Mouse (Mus musculus) MEL (cell line): ENCODE results near the gene Hectd4. TPM values are rescaled to one million over a fixed set of nuclear protein-coding genes. Genes with fewer than 3 reads are reported as not detected.

Experiments used
- DNase-seq: peaks from one replicate; pipeline ENCODE4 v3.0.0; 2011; ENCODE audit warnings: low read depth, low spot score
- H3K27ac ChIP-seq: 2 replicates; pipeline ENCODE4 v1.5.1; 2012; ENCODE audit warnings: low read depth, mild to moderate bottlenecking, control low read depth, low read length, moderate library complexity; ENCODE audit not compliant: control insufficient read depth
- H3K27me3 ChIP-seq, 2 experiments: fragments of 150-350 bp in 1 of 2; sonication (generic) in 1 of 2; 2 replicates each; pipeline ENCODE4 v1.6.1; 2012; ENCODE audit warnings: low read length in 2 of 2, mild to moderate bottlenecking in 2 of 2, improper control_type of control experiment in 1 of 2, moderate library complexity in 1 of 2; ENCODE audit not compliant: insufficient read depth in 2 of 2, control insufficient read depth in 1 of 2
- H3K36me3 ChIP-seq, 2 experiments: 2 replicates each; pipeline ENCODE4 v1.6.1; 2012 to 2014; ENCODE audit warnings: low read length in 2 of 2, improper control_type of control experiment in 1 of 2, inconsistent platforms in 1 of 2, mild to moderate bottlenecking in 1 of 2; ENCODE audit not compliant: insufficient read depth in 2 of 2, control insufficient read depth in 1 of 2
- H3K4me1 ChIP-seq, 2 experiments: fragments of 150-350 bp in 1 of 2; sonication (generic) in 1 of 2; 2 replicates each; pipeline ENCODE4 v1.6.1; 2012; ENCODE audit warnings: low read length in 2 of 2, improper control_type of control experiment in 1 of 2, mild to moderate bottlenecking in 1 of 2; ENCODE audit not compliant: insufficient read depth in 2 of 2, control insufficient read depth in 1 of 2
- H3K4me3 ChIP-seq, 2 experiments: fragments of 150-350 bp in 1 of 2; sonication (generic) in 1 of 2; 2 replicates each; pipeline ENCODE4 v1.5.1; 2012; ENCODE audit warnings: low read depth in 2 of 2, low read length in 2 of 2, mild to moderate bottlenecking in 2 of 2, moderate library complexity in 2 of 2, control low read depth in 1 of 2, improper control_type of control experiment in 1 of 2; ENCODE audit not compliant: control insufficient read depth in 1 of 2, insufficient read depth in 1 of 2
- H3K79me2 ChIP-seq: 2 replicates; pipeline ENCODE4 v1.6.1; 2012; ENCODE audit warnings: mild to moderate bottlenecking, low read length, moderate library complexity; ENCODE audit not compliant: control insufficient read depth, poor library complexity, insufficient read depth
- H3K9ac ChIP-seq: 2 replicates; pipeline ENCODE4 v1.6.1; 2012; ENCODE audit warnings: low read depth, mild to moderate bottlenecking, control low read depth, low read length, moderate library complexity; ENCODE audit not compliant: control insufficient read depth, poor library complexity, severe bottlenecking
- H3K9me3 ChIP-seq: fragments of 150-350 bp; sonication (generic); replicated peaks from 2 replicates; pipeline ENCODE4 v1.6.1; 2012; ENCODE audit warnings: mild to moderate bottlenecking, low read length, improper control_type of control experiment, moderate library complexity; ENCODE audit not compliant: insufficient read depth
- BHLHE40 ChIP-seq: IDR thresholded peaks from 2 replicates; pipeline ENCODE4 v1.6.1; 2012; ENCODE audit warnings: low read depth, mild to moderate bottlenecking, inconsistent platforms, low read length, improper control_type of control experiment, borderline replicate concordance
- CHD1 ChIP-seq: IDR thresholded peaks from 2 replicates; pipeline ENCODE4 v1.6.1; 2012; ENCODE audit warnings: low read depth, mild to moderate bottlenecking, inconsistent platforms, low read length, improper control_type of control experiment
- CHD2 ChIP-seq: IDR thresholded peaks from 2 replicates; pipeline ENCODE4 v1.6.1; 2011; ENCODE audit warnings: low read length, improper control_type of control experiment
- CTCF ChIP-seq, 3 experiments: IDR thresholded peaks in 2 of 3; conservative IDR thresholded peaks in 1 of 3; 2 replicates each; pipeline ENCODE4 v1.5.1; 2011 to 2012; ENCODE audit warnings: low read length in 3 of 3, low read depth in 2 of 3, mild to moderate bottlenecking in 2 of 3, improper control_type of control experiment in 1 of 3, inconsistent platforms in 1 of 3, mixed read lengths in 1 of 3, moderate library complexity in 1 of 3; ENCODE audit not compliant: control insufficient read depth in 1 of 3, insufficient read depth in 1 of 3, poor library complexity in 1 of 3, severe bottlenecking in 1 of 3
- E2F4 ChIP-seq: IDR thresholded peaks from 2 replicates; pipeline ENCODE4 v1.6.1; 2011; ENCODE audit warnings: low read depth, low read length, improper control_type of control experiment, borderline replicate concordance
- ELF1 ChIP-seq: IDR thresholded peaks from 2 replicates; pipeline ENCODE4 v1.6.1; 2014; ENCODE audit warnings: low read depth, mild to moderate bottlenecking, inconsistent platforms, low read length, improper control_type of control experiment, moderate library complexity
- EP300 ChIP-seq, 2 experiments: IDR thresholded peaks; 2 replicates each; pipeline ENCODE4 v1.6.1; 2011; ENCODE audit warnings: improper control_type of control experiment in 2 of 2, low read length in 2 of 2, low read depth in 1 of 2, mild to moderate bottlenecking in 1 of 2
- ETS1 ChIP-seq: IDR thresholded peaks from 2 replicates; pipeline ENCODE4 v1.6.1; 2012; ENCODE audit warnings: low read depth, mild to moderate bottlenecking, inconsistent platforms, low read length, improper control_type of control experiment, moderate library complexity
- GABPA ChIP-seq: IDR thresholded peaks from 2 replicates; pipeline ENCODE4 v1.6.1; 2012; ENCODE audit warnings: low read depth, mild to moderate bottlenecking, inconsistent platforms, low read length, improper control_type of control experiment, moderate library complexity
- GATA1 ChIP-seq: IDR thresholded peaks from 2 replicates; pipeline ENCODE4 v1.6.1; 2011; ENCODE audit warnings: low read depth, low read length, improper control_type of control experiment
- HCFC1 ChIP-seq: IDR thresholded peaks from 2 replicates; pipeline ENCODE4 v1.6.1; 2012; ENCODE audit warnings: low read depth, mild to moderate bottlenecking, inconsistent platforms, low read length, improper control_type of control experiment, moderate library complexity
- JUND ChIP-seq: IDR thresholded peaks from 2 replicates; pipeline ENCODE4 v1.6.1; 2011; ENCODE audit warnings: low read depth, mild to moderate bottlenecking, improper control_type of control experiment, low read length
- KAT2A ChIP-seq: conservative IDR thresholded peaks from 2 replicates; pipeline ENCODE4 v1.6.1; 2012; ENCODE audit warnings: low read depth, low read length, improper control_type of control experiment, inconsistent platforms
- MAFK ChIP-seq: IDR thresholded peaks from 2 replicates; pipeline ENCODE4 v1.6.1; 2011; ENCODE audit warnings: low read depth, mild to moderate bottlenecking, low read length, improper control_type of control experiment, borderline replicate concordance
- MAX ChIP-seq: IDR thresholded peaks from 2 replicates; pipeline ENCODE4 v1.6.1; 2011; ENCODE audit warnings: low read length, improper control_type of control experiment
- MAZ ChIP-seq: IDR thresholded peaks from 2 replicates; pipeline ENCODE4 v1.6.1; 2012; ENCODE audit warnings: low read depth, mild to moderate bottlenecking, inconsistent platforms, low read length, improper control_type of control experiment
- MEF2A ChIP-seq: IDR thresholded peaks from 2 replicates; pipeline ENCODE4 v1.6.1; 2014; ENCODE audit warnings: low read depth, mild to moderate bottlenecking, inconsistent platforms, low read length, improper control_type of control experiment; ENCODE audit not compliant: poor library complexity, insufficient replicate concordance, severe bottlenecking; ENCODE audit errors: extremely low read depth
- MXI1 ChIP-seq: IDR thresholded peaks from 2 replicates; pipeline ENCODE4 v1.6.1; 2011; ENCODE audit warnings: mild to moderate bottlenecking, low read depth, low read length, improper control_type of control experiment
- MYB ChIP-seq: IDR thresholded peaks from 2 replicates; pipeline ENCODE4 v1.6.1; 2011; ENCODE audit warnings: mild to moderate bottlenecking, low read depth, low read length, improper control_type of control experiment
- MYC ChIP-seq: IDR thresholded peaks from 2 replicates; pipeline ENCODE4 v1.6.1; 2011; ENCODE audit warnings: low read depth, mild to moderate bottlenecking, low read length, improper control_type of control experiment, moderate library complexity
- NELFE ChIP-seq: IDR thresholded peaks from 2 replicates; pipeline ENCODE4 v1.6.1; 2011; ENCODE audit warnings: low read depth, low read length, improper control_type of control experiment
- NRF1 ChIP-seq: IDR thresholded peaks from 2 replicates; pipeline ENCODE4 v1.6.1; 2014; ENCODE audit warnings: low read depth, mild to moderate bottlenecking, inconsistent platforms, low read length, improper control_type of control experiment, moderate library complexity; ENCODE audit not compliant: poor library complexity, insufficient read depth, severe bottlenecking
- POLR2A ChIP-seq, 2 experiments: IDR thresholded peaks; 2 replicates each; pipeline ENCODE4 v1.6.1; 2011 to 2012; ENCODE audit warnings: low read length in 2 of 2, mild to moderate bottlenecking in 2 of 2, control low read depth in 1 of 2, improper control_type of control experiment in 1 of 2, low read depth in 1 of 2, moderate library complexity in 1 of 2; ENCODE audit not compliant: control insufficient read depth in 1 of 2, insufficient read depth in 1 of 2, poor library complexity in 1 of 2
- POLR2AphosphoS2 ChIP-seq: IDR thresholded peaks from 2 replicates; pipeline ENCODE4 v1.6.1; 2011; ENCODE audit warnings: low read length, improper control_type of control experiment
- POLR2AphosphoS5 ChIP-seq: IDR thresholded peaks from 2 replicates; pipeline ENCODE4 v1.6.1; 2012; ENCODE audit warnings: low read depth, borderline replicate concordance, mild to moderate bottlenecking, inconsistent platforms, low read length, moderate library complexity, mixed read lengths
- RAD21 ChIP-seq: IDR thresholded peaks from 2 replicates; pipeline ENCODE4 v1.6.1; 2011; ENCODE audit warnings: mild to moderate bottlenecking, low read depth, low read length, improper control_type of control experiment
- RCOR1 ChIP-seq: IDR thresholded peaks from 2 replicates; pipeline ENCODE4 v1.6.1; 2012; ENCODE audit warnings: low read depth, mild to moderate bottlenecking, inconsistent platforms, low read length, improper control_type of control experiment
- SIN3A ChIP-seq: IDR thresholded peaks from 2 replicates; pipeline ENCODE4 v1.6.1; 2012; ENCODE audit warnings: low read length, improper control_type of control experiment, inconsistent platforms
- SMC3 ChIP-seq: IDR thresholded peaks from 2 replicates; pipeline ENCODE4 v1.6.1; 2011; ENCODE audit warnings: low read depth, low read length, improper control_type of control experiment
- TAL1 ChIP-seq: IDR thresholded peaks from 2 replicates; pipeline ENCODE4 v1.6.1; 2012; ENCODE audit warnings: mild to moderate bottlenecking, inconsistent platforms, low read length, moderate library complexity, mixed read lengths
- TCF12 ChIP-seq: IDR thresholded peaks from 2 replicates; pipeline ENCODE4 v1.6.1; 2014; ENCODE audit warnings: low read depth, mild to moderate bottlenecking, inconsistent platforms, low read length, improper control_type of control experiment, moderate library complexity
- UBTF ChIP-seq: IDR thresholded peaks from 2 replicates; pipeline ENCODE4 v1.6.1; 2012; ENCODE audit warnings: low read depth, mild to moderate bottlenecking, inconsistent platforms, low read length, improper control_type of control experiment, moderate library complexity, borderline replicate concordance; ENCODE audit not compliant: insufficient read depth
- USF1 ChIP-seq: IDR thresholded peaks from 2 replicates; pipeline ENCODE4 v1.6.1; 2014; ENCODE audit warnings: low read depth, mild to moderate bottlenecking, inconsistent platforms, low read length, improper control_type of control experiment, moderate library complexity
- USF2 ChIP-seq, 2 experiments: IDR thresholded peaks; 2 replicates each; pipeline ENCODE4 v1.6.1; 2011 to 2012; ENCODE audit warnings: improper control_type of control experiment in 2 of 2, low read length in 2 of 2, borderline replicate concordance in 1 of 2, inconsistent platforms in 1 of 2, low read depth in 1 of 2, mild to moderate bottlenecking in 1 of 2; ENCODE audit not compliant: insufficient read depth in 1 of 2
- ZC3H11A ChIP-seq: IDR thresholded peaks from 2 replicates; pipeline ENCODE4 v1.6.1; 2012; ENCODE audit warnings: low read depth, mild to moderate bottlenecking, inconsistent platforms, low read length, improper control_type of control experiment
- ZKSCAN1 ChIP-seq: IDR thresholded peaks from 2 replicates; pipeline ENCODE4 v1.6.1; 2012; ENCODE audit warnings: low read depth, mild to moderate bottlenecking, inconsistent platforms, low read length, improper control_type of control experiment, moderate library complexity
- ZMIZ1 ChIP-seq: IDR thresholded peaks from 2 replicates; pipeline ENCODE4 v1.6.1; 2012; ENCODE audit warnings: low read depth, mild to moderate bottlenecking, inconsistent platforms, low read length, improper control_type of control experiment, moderate library complexity
- ZNF384 ChIP-seq: IDR thresholded peaks from 2 replicates; pipeline ENCODE4 v1.6.1; 2012; ENCODE audit warnings: low read depth, mild to moderate bottlenecking, inconsistent platforms, low read length, improper control_type of control experiment
- polyA plus RNA-seq, 2 experiments: library from polyadenylated mRNA; stranded (reverse) in 1 of 2; unstranded in 1 of 2; fragments of >175 nt in 1 of 2; fragments of >200 nt in 1 of 2; gene quantifications; 2 replicates each; pipeline versions ENCODE4 v1.2.1 to v1.2.4; 2012; ENCODE audit warnings: low replicate concordance in 2 of 2, low read depth in 1 of 2; ENCODE audit not compliant: insufficient read length in 2 of 2, insufficient read depth in 1 of 2, missing spikeins in 1 of 2
- total RNA-seq: library from RNA; depleted of rRNA; stranded (reverse); fragments of 300-350 nt; gene quantifications from 2 replicates; pipeline ENCODE4 v1.2.3, GENCODE M21; 2012

The Hectd4 gene
- total and polyA plus RNA-seq, 3 experiments: 7.0 to 10.8 TPM; not detected in 1

DNA sequence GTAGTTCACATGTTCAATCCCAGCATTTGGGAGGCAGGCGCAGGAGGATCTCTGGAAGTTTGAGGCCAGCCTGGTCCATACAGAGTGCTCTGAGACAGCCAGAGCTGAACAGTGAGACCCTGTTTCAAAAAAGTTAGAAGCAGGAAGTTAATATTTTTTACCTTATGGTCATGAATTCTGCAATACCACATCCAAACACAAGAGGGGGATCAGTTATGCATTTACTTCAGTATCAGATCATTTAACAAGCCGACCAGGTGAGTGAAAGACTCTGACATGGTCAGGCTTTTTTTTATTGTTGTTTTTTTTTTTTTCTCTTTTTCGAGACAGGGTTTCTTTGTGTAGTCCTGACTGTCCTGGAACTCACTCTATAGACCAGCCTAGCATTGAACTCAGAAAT, 18.3 kb upstream of the Hectd4 start:
- Histone ChIP-seq H3K4me1 (peaks cover 3 to 24% of the 10 kb centered on the region in 2 experiments; a peak in 3 of 4 replicates), H3K79me2 (peaks cover 23% of the 10 kb centered on the region), H3K27me3 (no peaks in the 10 kb centered on the region), H3K36me3 (peaks cover 4 to 19% of the 10 kb centered on the region in 2 experiments), H3K9me3 (no peaks in the 10 kb centered on the region), H3K4me3 (peak overlapping the region; percentile 36 to 49), H3K9ac (peak overlapping the region; percentile 72), H3K27ac (no peak overlapping the region)
- DNase-seq: peak; percentile 92
- no peak; the same call in 1 of the 2 replicates for TF ChIP-seq SIN3A
- TF ChIP-seq HCFC1: no peak
- TF ChIP-seq ELF1: peak; percentile 51; the same call in 1 of the 2 replicates
- no peak for TF ChIP-seq BHLHE40
- no peak for TF ChIP-seq NELFE
- TF ChIP-seq POLR2AphosphoS5: no peak
- no peak for TF ChIP-seq MXI1
- TF ChIP-seq NRF1: no peak
- TF ChIP-seq RAD21: peak; percentile 59
- TF ChIP-seq JUND: no peak
- no peak for TF ChIP-seq GABPA
- peak; percentile 81 for TF ChIP-seq ZNF384
- no peak for TF ChIP-seq E2F4
- TF ChIP-seq MAX: no peak
- TF ChIP-seq SMC3: peak; percentile 74
- TF ChIP-seq MYB: no peak
- TF ChIP-seq MEF2A: no peak
- no peak for TF ChIP-seq ETS1
- TF ChIP-seq TAL1: no peak
- peak in 2 of 3 experiments; percentile 72 to 73; a peak in 4 of 6 replicates for TF ChIP-seq CTCF (IDR thresholded peaks at IDR 0.05 in 2 of 3, conservative IDR thresholded peaks at IDR 0.05 in 1 of 3; ENCODE audit: control insufficient read depth in 1 of 3, insufficient read depth in 1 of 3, low read depth in 2 of 3, low read length in 3 of 3, poor library complexity in 1 of 3, severe bottlenecking in 1 of 3)
- no peak for TF ChIP-seq USF2 (IDR thresholded peaks at IDR 0.05; ENCODE audit: borderline replicate concordance in 1 of 2, insufficient read depth in 1 of 2, low read depth in 1 of 2, low read length in 2 of 2)
- TF ChIP-seq CHD1: no peak
- TF ChIP-seq TCF12: no peak
- no peak for TF ChIP-seq MAZ
- no peak for TF ChIP-seq ZMIZ1
- no peak for TF ChIP-seq ZKSCAN1
- TF ChIP-seq RCOR1: no peak
- TF ChIP-seq GATA1: 0 out of 2 replicates have a peak, but pooled peaks have one; percentile 7
- no peak for TF ChIP-seq UBTF
- no peak for TF ChIP-seq MYC
- TF ChIP-seq POLR2A (IDR thresholded peaks at IDR 0.05; ENCODE audit: control insufficient read depth in 1 of 2, insufficient read depth in 1 of 2, low read depth in 1 of 2, low read length in 2 of 2, poor library complexity in 1 of 2): no peak
- TF ChIP-seq CHD2: no peak
- TF ChIP-seq EP300 (IDR thresholded peaks at IDR 0.05; ENCODE audit: low read depth in 1 of 2, low read length in 2 of 2): no peak
- no peak for TF ChIP-seq MAFK
- TF ChIP-seq KAT2A: no peak
- TF ChIP-seq ZC3H11A: 0 out of 2 replicates have a peak, but pooled peaks have one; percentile 29
- no peak for TF ChIP-seq POLR2AphosphoS2
- no peak for TF ChIP-seq USF1
- TF ChIP-seq, all 39 proteins: peak for 7
